Mouse (Mus musculus) megakaryocyte, embryonic 14.5 days (primary cell): ENCODE results near the gene Rtn2. TPM values are rescaled to one million over a fixed set of nuclear protein-coding genes. Genes with fewer than 3 reads are reported as not detected.

Experiments used
- H3K27me3 ChIP-seq: replicated peaks from 2 replicates; pipeline ENCODE3; 2012; ENCODE audit warnings: inconsistent platforms
- H3K36me3 ChIP-seq: replicated peaks from 2 replicates; pipeline ENCODE3; 2012; ENCODE audit warnings: low read length, inconsistent platforms, mixed read lengths
- H3K4me1 ChIP-seq: 2 replicates; pipeline ENCODE4 v1.6.1; 2012; ENCODE audit warnings: inconsistent platforms
- H3K4me3 ChIP-seq: replicated peaks from 2 replicates; pipeline ENCODE3; 2012; ENCODE audit warnings: moderate library complexity, mild to moderate bottlenecking, inconsistent platforms
- H3K9me3 ChIP-seq: 2 replicates; pipeline ENCODE4 v1.6.1; 2012; ENCODE audit warnings: inconsistent platforms
- FLI1 ChIP-seq: IDR thresholded peaks from 2 replicates; pipeline ENCODE4 v1.6.1; 2012; ENCODE audit warnings: low read length, inconsistent platforms, mixed read lengths
- GATA1 ChIP-seq: IDR thresholded peaks from 3 replicates; pipeline ENCODE4 v1.6.1; 2012; ENCODE audit warnings: mixed read lengths, low read length, inconsistent platforms, borderline replicate concordance
- polyA plus RNA-seq: library from polyadenylated mRNA; stranded (reverse); fragments of >175 nt; gene quantifications from 2 replicates; pipeline ENCODE4 v1.2.3, GENCODE M21; 2012; ENCODE audit warnings: low replicate concordance; ENCODE audit not compliant: insufficient read depth

Rtn2 gene
- polyA plus RNA-seq, 1 experiment: 6.1 TPM

GRCm38 (mm10) chr7:19314033-19314432 is 31.6 kb downstream of the Rtn2 start:
- peaks cover 6% of the 10 kb centered on the region for H3K9me3 ChIP-seq
- no peaks in the 10 kb centered on the region for H3K36me3 ChIP-seq
- TF ChIP-seq GATA1: no peak
- TF ChIP-seq FLI1: no peak
- peaks cover 60% of the 10 kb centered on the region for H3K27me3 ChIP-seq
- H3K4me1 ChIP-seq: peaks cover 63% of the 10 kb centered on the region
- no peak overlapping the region for H3K4me3 ChIP-seq

GRCm38 (mm10) chr7:19316451-19317161 is 34.2 kb downstream of the Rtn2 start:
- no peak for TF ChIP-seq GATA1
- TF ChIP-seq FLI1: no peak
- Histone ChIP-seq H3K4me3 (peak overlapping the region; percentile 80), H3K27me3 (peaks cover 68% of the 10 kb centered on the region), H3K36me3 (no peaks in the 10 kb centered on the region), H3K9me3 (peaks cover 6% of the 10 kb centered on the region), H3K4me1 (peaks cover 76% of the 10 kb centered on the region)

GRCm38 (mm10) chr7:19318201-19318600 is 35.8 kb downstream of the Rtn2 start:
- peaks cover 80% of the 10 kb centered on the region for H3K4me1 ChIP-seq
- H3K36me3 ChIP-seq: no peaks in the 10 kb centered on the region
- no peaks in the 10 kb centered on the region for H3K9me3 ChIP-seq
- peaks cover 64% of the 10 kb centered on the region for H3K27me3 ChIP-seq
- TF ChIP-seq GATA1 (no peak), FLI1 (no peak)
- no peak overlapping the region for H3K4me3 ChIP-seq

GRCm38 (mm10) chr7:19318676-19319075 is 36.3 kb downstream of the Rtn2 start:
- Histone ChIP-seq H3K36me3 (no peaks in the 10 kb centered on the region), H3K4me1 (peaks cover 78% of the 10 kb centered on the region), H3K9me3 (no peaks in the 10 kb centered on the region), H3K27me3 (peaks cover 61% of the 10 kb centered on the region), H3K4me3 (peak overlapping the region; percentile 47)
- TF ChIP-seq GATA1 (no peak), FLI1 (no peak)

- TF ChIP-seq GATA1 (no peak), FLI1 (no peak)
- Histone ChIP-seq H3K4me1 (peaks cover 81% of the 10 kb centered on the region), H3K27me3 (peaks cover 61% of the 10 kb centered on the region), H3K9me3 (no peaks in the 10 kb centered on the region), H3K36me3 (no peaks in the 10 kb centered on the region), H3K4me3 (peak overlapping the region; percentile 92)
These were observed 37.0 kb downstream of the Rtn2 start for GRCm38 (mm10) chr7:19319458-19319857.

GRCm38 (mm10) chr7:19319906-19320305 is 37.5 kb downstream of the Rtn2 start:
- Histone ChIP-seq H3K27me3 (peaks cover 59% of the 10 kb centered on the region), H3K4me3 (peak overlapping the region; percentile 92), H3K36me3 (no peaks in the 10 kb centered on the region)

GRCm38 (mm10) chr7:19320637-19321036 is 38.2 kb downstream of the Rtn2 start:
- TF ChIP-seq FLI1 (no peak), GATA1 (no peak)
- Histone ChIP-seq H3K4me1 (peaks cover 85% of the 10 kb centered on the region), H3K9me3 (no peaks in the 10 kb centered on the region), H3K36me3 (no peaks in the 10 kb centered on the region), H3K4me3 (peak overlapping the region; percentile 92), H3K27me3 (peaks cover 56% of the 10 kb centered on the region)

More at GRCm38 (mm10) chr7:19319906-19320305, 37.5 kb downstream of the Rtn2 start:
- no peak for TF ChIP-seq GATA1
- TF ChIP-seq FLI1: no peak
- no peaks in the 10 kb centered on the region for H3K9me3 ChIP-seq
- H3K4me1 ChIP-seq: peaks cover 83% of the 10 kb centered on the region

GRCm38 (mm10) chr7:19321464-19321863 is 39.0 kb downstream of the Rtn2 start:
- peaks cover 49% of the 10 kb centered on the region for H3K27me3 ChIP-seq

GRCm38 (mm10) chr7:19322489-19322888 is 40.1 kb downstream of the Rtn2 start:
- Histone ChIP-seq H3K9me3 (no peaks in the 10 kb centered on the region), H3K27me3 (peaks cover 40% of the 10 kb centered on the region), H3K4me1 (peaks cover 85% of the 10 kb centered on the region), H3K4me3 (no peak overlapping the region), H3K36me3 (no peaks in the 10 kb centered on the region)
- TF ChIP-seq GATA1: no peak
- no peak for TF ChIP-seq FLI1

More at GRCm38 (mm10) chr7:19321464-19321863, 39.0 kb downstream of the Rtn2 start:
- peaks cover 85% of the 10 kb centered on the region for H3K4me1 ChIP-seq
- no peaks in the 10 kb centered on the region for H3K36me3 ChIP-seq
- H3K9me3 ChIP-seq: no peaks in the 10 kb centered on the region
- H3K4me3 ChIP-seq: peak overlapping the region; percentile 54
- TF ChIP-seq FLI1 (no peak), GATA1 (no peak)

- H3K4me3 ChIP-seq: peak overlapping the region; percentile 46
- no peaks in the 10 kb centered on the region for H3K36me3 ChIP-seq
- H3K4me1 ChIP-seq: peaks cover 81% of the 10 kb centered on the region
- peaks cover 6% of the 10 kb centered on the region; the same call in 1 of the 2 replicates for H3K9me3 ChIP-seq
- TF ChIP-seq GATA1 (no peak), FLI1 (no peak)
- peaks cover 27% of the 10 kb centered on the region for H3K27me3 ChIP-seq
These were observed 41.8 kb downstream of the Rtn2 start for GRCm38 (mm10) chr7:19324221-19324620.
